Mouse (Mus musculus) ES-E14 (cell line): ENCODE results near the gene Mrpl10.

Source experiments
- MAFK ChIP-seq: IDR thresholded peaks from 2 replicates; pipeline ENCODE4 v1.6.1; 2014; ENCODE audit warnings: mild to moderate bottlenecking, low read depth, low read length, inconsistent platforms; ENCODE audit not compliant: insufficient read depth
- ZNF384 ChIP-seq: IDR thresholded peaks from 2 replicates; pipeline ENCODE4 v1.6.1; 2012; ENCODE audit warnings: low read depth, low read length, inconsistent platforms

DNA sequence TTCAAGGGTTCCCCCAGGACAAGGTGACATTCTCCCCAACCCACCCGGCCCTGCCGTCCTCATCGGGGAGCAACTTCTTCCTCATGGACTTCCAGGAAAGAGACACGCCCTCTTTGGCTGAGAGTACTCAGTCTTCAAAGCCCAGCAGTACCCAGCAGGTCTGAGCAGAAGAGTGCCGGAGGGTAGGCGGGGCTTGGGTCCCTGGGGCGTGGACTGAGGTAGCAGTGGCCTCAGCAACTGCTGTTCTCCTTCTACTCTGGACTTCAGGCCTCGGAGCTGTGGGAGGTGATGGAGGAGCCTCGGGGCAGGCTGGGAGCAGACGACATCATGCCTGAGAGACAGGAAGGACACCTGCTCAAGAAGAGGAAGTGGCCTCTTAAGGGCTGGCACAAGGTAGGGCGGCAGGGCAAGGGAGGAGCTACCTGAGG is 10.9 kb downstream of the Mrpl10 start:
- TF ChIP-seq ZNF384 (no peak), MAFK (no peak)
